Mouse (Mus musculus): Measurements from ENCODE around the gene Gm9945.

Gene Gm9945

GRCm38 (mm10) chr11:53479783-53480301, at the start of gene Gm9945, which contains the start of gene Sowaha:
Gene Gm9945, plus strand, starts transcription at chr11:53480166.
Gene Sowaha, minus strand, starts transcription at chr11:53480274.
- DNase-seq (ENCODE audit: inconsistent ontology term) = no peak

DNA sequence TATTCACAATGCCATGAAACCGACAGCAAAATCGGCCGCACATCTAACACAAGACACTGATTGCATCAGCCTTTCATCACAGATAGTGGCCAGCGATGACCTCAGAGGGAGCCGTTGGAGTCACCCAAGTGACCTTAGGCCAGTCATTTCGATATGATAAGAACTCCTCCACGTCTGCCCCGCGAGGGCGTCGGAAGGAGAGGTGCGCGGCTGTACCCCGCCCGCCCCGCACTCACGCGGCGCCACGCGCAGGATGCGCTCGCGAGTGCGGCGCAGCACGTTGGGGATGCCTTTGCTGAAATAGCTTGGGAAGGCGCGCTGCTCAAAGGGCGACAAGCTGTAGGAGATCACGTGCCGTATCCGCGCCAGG, 49.7 kb upstream of the Gm9945 start:
- DNase-seq (ENCODE audit: inconsistent ontology term) = no peak

DNA sequence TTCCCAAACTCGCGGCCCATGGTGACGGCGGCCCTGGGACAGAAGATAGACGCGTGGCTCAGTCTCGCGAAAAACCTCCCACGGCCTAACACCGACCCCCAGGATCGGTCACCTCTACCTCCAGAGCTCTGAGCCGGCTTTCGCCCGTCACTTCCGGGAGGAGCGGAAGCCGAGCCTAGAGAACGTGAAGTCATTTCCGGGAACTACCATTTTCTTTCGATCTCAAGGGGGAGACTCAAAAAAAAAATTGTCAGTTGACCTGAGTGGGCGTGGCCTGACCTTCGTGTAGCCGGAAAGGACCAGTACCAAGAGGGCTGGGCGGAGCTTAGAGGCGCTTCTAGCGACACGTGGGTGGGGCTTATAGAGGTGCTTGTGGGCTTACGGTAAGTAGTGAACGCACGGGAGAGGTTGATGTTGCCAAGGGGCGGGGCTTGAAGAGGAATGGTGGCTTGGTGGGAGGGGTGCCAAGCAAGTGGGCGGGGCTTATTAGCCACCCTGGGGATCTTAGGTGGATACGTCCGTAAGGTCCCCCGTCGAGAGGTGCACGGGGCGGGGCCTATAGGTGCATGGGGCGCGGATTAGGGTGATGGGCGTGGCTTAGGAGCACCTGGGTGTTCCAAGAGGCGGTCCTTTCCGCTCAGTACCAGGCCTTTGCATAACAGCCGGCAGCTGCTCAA, 49.2 kb upstream of the Gm9945 start, which contains the start of the genes Uqcrq and Gdf9:
Uqcrq (minus strand) TSS at position 162 of the 677 bp plus-strand sequence.
Gdf9 (plus strand) TSS at position 354 of the 677 bp plus-strand sequence.
- peak; percentile 99 for DNase-seq (ENCODE audit: inconsistent ontology term)

DNA sequence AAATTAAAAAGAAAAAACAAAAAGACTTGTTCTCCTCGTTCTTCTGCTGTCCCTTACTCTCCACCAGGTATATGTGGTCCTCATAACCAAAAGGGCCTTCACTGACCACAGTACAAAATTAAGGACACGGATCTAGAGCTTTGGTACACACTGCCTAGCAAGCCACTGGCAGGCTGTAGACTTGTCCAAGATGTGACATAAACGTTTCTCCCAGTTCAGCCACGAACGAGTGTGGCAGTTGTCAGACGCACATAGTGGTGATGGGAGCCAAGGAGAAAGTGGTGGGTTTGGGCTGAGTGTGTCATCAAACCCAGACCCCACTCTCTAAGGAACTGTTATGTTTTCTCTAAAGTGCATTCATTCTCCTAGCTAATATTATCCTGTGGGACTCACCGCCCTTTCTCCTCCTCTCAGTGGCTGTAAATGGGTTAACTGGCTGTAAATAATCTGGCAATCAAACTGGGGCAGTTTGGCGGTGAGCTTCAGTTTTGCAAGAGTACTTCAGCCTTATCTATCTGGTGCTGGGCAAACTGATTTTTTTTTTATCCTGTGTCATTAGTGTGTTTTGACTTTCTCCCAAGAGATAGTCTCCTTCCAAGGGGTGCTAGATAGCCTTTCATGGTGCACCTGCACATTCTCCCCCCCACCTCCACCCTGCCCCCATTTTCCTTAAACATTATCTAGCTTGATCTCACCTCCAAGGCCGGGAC, 48.5 kb upstream of the Gm9945 start:
- no peak for DNase-seq (ENCODE audit: inconsistent ontology term)

DNA sequence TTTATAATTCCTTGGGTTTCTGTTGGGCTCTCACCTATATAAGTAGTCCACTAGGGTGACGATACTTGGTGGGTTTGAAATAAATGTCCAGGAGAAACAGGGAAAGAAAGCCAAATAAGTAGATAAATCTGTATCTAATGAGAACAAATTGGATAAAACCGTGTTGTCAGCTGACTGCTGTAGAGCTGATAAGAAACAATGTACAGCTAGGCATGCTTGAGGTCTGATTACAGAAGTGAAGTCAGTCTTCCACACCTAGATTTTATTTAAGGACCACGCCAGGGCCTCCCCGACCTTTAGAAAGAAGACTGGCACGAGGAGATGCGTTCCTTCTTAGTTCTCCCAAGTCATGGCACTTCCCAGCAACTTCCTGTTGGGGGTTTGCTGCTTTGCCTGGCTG, 46.9 kb upstream of the Gm9945 start:
- no peak for DNase-seq (ENCODE audit: inconsistent ontology term)

- DNase-seq (ENCODE audit: inconsistent ontology term) = no peak
These were observed 44.5 kb upstream of the Gm9945 start for GRCm38 (mm10) chr11:53435504-53435903.

DNA sequence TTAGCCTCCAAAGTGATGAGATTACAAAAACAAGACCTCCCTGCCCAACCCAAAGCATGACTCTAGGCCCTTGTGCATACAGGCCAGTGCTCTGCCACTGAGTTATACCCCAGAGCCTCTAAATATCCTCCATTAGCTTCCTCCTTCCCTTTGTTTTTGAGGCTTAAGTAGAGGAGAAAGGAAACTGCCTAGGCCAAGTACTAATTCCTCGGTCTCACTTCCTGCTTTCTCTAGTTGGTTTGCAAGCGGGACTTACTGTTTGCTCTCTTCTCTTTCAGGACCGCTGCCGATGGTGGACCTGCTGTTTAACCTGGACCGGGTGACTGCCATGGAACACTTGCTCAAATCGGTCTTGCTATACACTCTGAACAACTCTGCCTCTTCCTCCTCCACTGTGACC, 43.6 kb upstream of the Gm9945 start:
- no peak for DNase-seq (ENCODE audit: inconsistent ontology term)

DNA sequence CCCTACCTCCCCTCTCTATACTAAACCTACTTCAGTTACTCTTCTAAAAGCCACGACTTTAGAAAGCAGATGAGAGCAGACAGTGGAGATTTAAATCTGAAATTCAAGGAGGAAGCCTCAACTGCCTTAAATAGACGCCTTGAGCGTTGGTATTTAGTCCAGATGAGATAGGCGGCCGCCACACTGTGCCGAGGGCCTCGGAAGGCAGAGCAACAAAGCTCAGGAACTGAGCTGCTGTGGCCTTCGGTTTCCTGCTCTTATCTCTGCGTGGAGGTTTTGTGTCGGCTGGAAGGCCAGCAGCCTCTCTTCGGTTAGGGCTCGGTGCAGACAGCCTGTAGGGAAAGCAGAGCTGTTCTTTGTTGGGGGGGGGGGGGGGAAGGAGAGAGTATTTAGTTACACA, 38.0 kb upstream of the Gm9945 start:
- DNase-seq (ENCODE audit: inconsistent ontology term) = no peak

- no peak for DNase-seq (ENCODE audit: inconsistent ontology term)
These were observed 36.1 kb upstream of the Gm9945 start for GRCm38 (mm10) chr11:53443861-53444260.

- DNase-seq (ENCODE audit: inconsistent ontology term) = no peak
These were observed 34.4 kb upstream of the Gm9945 start for GRCm38 (mm10) chr11:53445562-53445961.

DNA sequence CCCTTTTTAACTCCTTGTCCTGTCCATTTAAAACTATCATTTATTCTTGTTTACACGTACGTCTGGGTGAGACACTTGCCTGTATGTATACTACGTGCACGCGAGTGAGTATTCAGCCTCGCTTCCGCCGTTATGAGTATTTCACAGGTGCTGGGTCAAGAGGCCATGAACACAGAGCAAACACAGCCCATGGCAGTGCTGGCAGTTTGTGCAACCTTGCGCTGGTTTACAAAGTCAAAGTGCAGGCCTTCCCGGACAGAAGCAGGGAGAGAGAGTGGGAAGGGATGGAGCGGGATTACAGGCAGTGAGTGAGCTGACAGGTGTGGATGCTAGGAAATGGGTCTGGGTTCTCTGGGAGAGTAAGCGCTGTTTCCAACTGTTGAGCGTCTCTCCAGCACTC, 33.8 kb upstream of the Gm9945 start:
- DNase-seq (ENCODE audit: inconsistent ontology term) = no peak

DNA sequence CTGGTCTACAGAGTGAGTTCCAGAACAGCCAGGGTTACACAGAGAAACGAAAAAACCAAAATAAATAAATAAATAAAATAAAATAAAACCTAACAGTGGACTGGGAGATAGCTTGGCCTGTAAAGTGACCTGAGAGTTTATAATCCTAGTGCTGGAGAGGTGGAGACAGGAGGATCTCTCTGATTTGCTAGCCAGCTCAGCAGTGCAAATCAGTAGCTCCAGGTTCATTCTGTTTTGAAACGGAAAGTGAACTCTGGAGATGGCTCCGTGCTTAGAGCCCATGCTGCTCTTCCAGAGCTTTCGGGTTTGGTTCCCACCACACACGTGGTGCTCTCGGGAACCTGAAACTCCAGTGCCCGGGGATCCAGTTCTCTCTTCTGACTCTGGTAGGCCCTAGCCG, 32.0 kb upstream of the Gm9945 start:
- no peak for DNase-seq (ENCODE audit: inconsistent ontology term)

DNA sequence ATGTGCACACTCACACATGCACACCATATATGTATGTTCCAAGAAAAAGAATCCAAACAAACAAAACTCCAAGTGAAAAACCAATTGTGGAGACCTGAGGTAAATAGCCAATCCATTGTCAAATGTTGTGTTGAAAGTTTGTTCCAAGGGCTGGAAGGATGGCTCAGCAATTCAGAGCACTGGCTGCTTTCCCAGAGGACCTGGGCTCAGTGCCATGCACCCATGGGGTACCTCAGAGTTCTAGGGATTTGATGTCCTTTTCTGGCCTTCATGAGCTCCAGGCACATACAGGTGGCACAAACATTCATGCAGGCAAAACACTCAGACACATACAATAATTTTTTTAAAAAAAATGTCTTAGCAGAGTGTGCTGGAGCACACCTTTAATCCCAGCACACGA, 31.4 kb upstream of the Gm9945 start:
- DNase-seq (ENCODE audit: inconsistent ontology term) = no peak

DNA sequence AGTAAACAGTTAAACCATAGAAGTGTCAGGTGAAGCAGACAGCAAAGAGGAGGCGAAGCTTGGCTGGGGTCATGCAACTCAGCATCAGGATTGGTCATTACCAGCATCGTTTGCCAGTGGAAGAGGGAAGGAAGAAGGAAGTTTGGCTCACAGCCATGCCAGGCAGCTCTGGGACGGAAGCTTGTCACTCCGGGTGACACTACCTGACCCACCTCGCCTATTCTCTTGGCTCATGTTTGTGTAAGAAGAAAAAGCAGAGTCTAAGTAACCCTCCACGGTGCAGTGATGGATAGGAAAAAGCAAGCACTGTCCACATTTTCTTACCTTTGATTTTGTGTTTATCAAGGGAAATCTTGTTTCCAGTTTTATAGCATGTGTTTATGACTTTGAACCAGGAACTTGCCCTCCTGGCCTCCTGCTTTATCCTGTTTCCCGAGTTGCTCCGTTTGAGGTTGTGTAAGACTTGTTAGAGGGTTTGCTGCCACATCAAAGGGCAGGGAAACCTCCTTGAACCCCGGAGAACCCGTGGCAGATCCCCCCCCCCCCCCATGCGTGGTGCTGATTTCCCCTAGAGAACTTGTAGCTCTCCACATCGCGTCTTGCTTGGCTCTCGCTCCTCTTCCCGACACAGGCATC, 29.8 kb upstream of the Gm9945 start:
- DNase-seq (ENCODE audit: inconsistent ontology term) = no peak

DNA sequence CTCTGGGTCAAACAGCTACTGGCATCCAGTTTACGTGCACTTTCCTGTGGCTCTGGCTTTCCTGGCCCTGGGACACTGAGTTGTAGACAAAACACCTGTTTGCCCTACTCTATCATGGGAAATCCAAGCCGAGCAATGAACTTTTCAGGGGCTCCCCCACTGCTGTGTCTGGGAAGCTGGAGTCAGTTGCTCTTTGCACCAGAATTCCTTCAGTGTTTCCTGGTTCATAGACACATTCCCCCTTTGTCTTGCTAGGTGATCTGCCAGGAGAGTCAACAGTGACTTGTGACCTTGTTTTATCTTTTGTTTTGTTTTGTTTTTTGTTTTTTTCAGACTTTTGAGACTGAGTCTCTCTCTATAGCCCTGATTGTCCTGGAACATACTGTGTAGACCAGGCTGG, 28.6 kb upstream of the Gm9945 start:
- no peak for DNase-seq (ENCODE audit: inconsistent ontology term)

DNA sequence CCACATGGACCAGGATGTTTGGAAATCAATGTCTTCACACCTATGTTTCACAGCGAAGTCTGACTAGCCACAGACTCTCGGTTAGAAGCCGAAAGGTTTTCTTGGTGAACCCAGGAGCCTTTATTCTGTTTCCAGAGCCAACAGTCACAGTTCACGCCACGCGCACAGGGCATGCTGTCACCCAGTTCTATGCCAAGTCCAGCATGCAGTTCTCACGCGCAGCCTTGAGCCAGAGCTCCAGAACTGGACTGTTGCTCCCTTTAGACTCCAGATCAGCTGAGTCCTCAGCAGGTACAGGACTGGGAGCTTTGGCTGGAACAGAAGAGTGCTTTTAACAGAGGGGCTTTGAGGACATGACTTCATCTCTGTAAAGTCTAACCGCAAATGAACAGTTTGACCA, 27.6 kb upstream of the Gm9945 start:
- DNase-seq (ENCODE audit: inconsistent ontology term) = no peak

GRCm38 (mm10) chr11:53453031-53453430, 26.9 kb upstream of the Gm9945 start:
- no peak for DNase-seq (ENCODE audit: inconsistent ontology term)

DNA sequence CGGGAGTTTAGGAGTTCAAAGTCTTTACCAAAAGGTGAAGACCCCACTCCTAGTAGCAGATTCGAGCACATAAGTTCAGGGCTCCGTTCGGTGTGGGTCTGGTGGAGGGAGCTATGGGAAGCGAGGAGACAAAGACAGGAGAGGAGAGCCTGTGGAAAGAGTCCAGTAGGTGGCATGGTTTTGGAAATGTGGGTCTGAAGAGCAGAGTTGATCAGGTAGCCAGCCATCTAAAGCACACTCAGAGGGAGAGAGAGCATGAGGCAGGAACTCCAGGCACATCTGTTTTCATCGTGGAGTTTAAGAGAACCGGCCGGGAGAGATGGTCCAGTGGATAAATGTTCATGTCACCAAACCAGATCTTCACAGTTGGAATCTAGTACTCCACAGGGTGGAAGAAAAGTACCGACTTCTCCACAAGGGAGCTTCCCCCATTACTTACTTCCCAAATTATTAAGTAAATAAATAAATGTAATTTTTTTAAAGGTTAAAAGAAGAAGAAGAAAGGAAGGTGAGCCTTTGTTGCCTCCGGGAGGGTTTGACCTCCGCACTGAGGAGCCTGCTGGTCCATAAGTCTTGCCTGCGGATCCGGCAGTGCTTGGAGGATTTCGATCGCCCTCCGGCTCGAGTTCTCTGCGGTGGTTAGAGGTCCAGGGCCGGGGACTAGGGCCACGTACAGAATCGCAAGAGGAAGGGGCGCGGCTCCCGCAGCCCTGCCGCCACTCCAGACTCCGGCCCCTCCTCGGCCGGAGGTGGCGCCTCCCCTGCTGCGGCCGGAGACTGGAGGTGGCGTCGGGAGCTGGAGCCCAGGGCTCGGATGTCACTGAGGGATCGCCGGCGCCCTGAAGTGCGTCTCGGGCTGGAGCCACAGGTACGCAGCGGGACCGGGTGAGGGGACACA, 23.2 kb upstream of the Gm9945 start, which contains the start of the genes Gm10447 and Shroom1:
Gm10447 (minus strand) TSS at position 637 of the 898 bp plus-strand sequence.
Shroom1 (plus strand) TSS at position 732 of the 898 bp plus-strand sequence.
- peak; percentile 66 for DNase-seq (ENCODE audit: inconsistent ontology term)

DNA sequence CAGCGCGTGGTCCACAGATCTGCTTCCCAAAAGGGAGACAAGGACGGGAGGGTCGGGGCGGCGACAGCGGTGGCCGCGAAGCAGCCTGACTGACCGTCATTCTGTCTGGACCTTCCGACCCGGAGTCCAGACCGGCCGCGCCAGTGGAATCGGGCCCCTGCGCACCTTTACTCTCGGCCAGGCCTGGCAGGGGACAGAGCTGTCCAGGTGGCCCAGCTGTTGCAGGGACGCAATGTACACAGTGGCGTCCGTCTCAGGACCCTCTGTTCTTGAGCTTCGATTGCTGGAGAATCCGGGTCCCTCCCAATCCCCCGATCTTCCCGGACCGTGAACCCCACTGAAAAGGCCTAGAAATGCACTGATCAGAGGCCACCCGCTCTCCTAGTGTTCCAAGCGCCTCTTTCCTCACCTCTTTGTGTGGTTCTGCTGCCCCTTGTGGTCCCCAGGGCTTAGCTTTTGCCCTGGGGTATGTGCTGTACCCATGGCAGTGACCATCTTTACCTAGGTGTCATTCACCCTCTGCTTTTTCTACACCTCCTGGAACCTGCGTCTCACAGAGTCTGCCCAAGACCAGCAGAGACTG, 22.5 kb upstream of the Gm9945 start:
- DNase-seq (ENCODE audit: inconsistent ontology term) = no peak

- DNase-seq (ENCODE audit: inconsistent ontology term) = no peak
These were observed 21.0 kb upstream of the Gm9945 start for GRCm38 (mm10) chr11:53458996-53459395.

DNA sequence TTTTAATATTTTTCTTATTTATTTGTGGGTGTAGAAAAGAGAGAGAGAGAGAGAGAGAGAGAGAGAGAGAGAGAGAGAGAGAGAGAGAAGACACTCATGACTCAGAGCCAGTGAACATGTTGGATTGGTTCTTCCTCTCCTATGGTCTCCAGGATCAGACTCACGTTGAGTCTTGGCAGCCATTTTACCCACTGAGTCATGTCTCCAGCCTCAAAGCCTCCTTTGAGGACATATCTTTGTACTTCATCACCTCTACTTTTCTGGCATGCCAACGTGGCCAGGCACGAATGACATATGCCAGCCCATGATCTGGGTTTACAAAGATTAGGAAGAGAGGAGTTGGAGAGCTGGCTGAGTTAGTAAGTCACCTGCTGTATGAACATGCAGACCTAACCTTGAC, 19.8 kb upstream of the Gm9945 start:
- DNase-seq (ENCODE audit: inconsistent ontology term) = peak; percentile 48

All from Muller cell, postnatal 12 days (primary cell).